Mouse (Mus musculus): ENCODE results near the gene Cdc42bpa.

- TF ChIP-seq CTCF (IDR thresholded peaks at IDR 0.05): no peak
- no peak for TF ChIP-seq POLR2A (IDR thresholded peaks at IDR 0.05; ENCODE audit: insufficient read depth, low read depth, low read length)
Observed at GRCm38 (mm10) chr1:180172600-180172999, 212.3 kb downstream of the Cdc42bpa start.

Measured in heart, adult 2 months (tissue).